Mouse (Mus musculus) neural tube, embryonic 14.5 days (tissue): ENCODE data around the gene Cdkn1a. TPM values are rescaled to one million over a fixed set of nuclear protein-coding genes. Genes with fewer than 3 reads are reported as not detected.

ENCODE experiments used
- ATAC-seq: fragments of 200-750 bp; cut with Nextera tagmentation; 2 replicates; pipeline ENCODE4 v1.8.0; 2017; ENCODE audit warnings: low read depth, mild to moderate bottlenecking, moderate TSS enrichment, moderate library complexity
- H3K27ac ChIP-seq: fragments of 300-500 bp; sonication (generic); 2 replicates; pipeline ENCODE4 v1.5.1; 2014; ENCODE audit warnings: low read depth, mild to moderate bottlenecking, control low read depth, low read length, moderate library complexity, mixed read lengths
- H3K27me3 ChIP-seq: fragments of 300-500 bp; sonication (generic); 2 replicates; pipeline ENCODE4 v1.6.1; 2014; ENCODE audit warnings: low read length; ENCODE audit not compliant: control insufficient read depth, insufficient read depth
- H3K36me3 ChIP-seq: fragments of 300-500 bp; sonication (generic); 2 replicates; pipeline ENCODE4 v1.6.1; 2014; ENCODE audit warnings: low read length, mixed read lengths; ENCODE audit not compliant: control insufficient read depth, insufficient read depth
- H3K4me1 ChIP-seq: fragments of 300-500 bp; sonication (generic); 2 replicates; pipeline ENCODE4 v1.6.1; 2014; ENCODE audit warnings: low read length; ENCODE audit not compliant: control insufficient read depth, insufficient read depth
- H3K4me2 ChIP-seq: fragments of 300-500 bp; sonication (generic); 2 replicates; pipeline ENCODE4 v1.6.1; 2014; ENCODE audit warnings: mild to moderate bottlenecking, low read depth, low read length, control low read depth
- H3K4me3 ChIP-seq: fragments of 300-500 bp; sonication (generic); 2 replicates; pipeline ENCODE4 v1.5.1; 2014; ENCODE audit warnings: low read depth, low read length, control low read depth, mixed read lengths
- H3K9ac ChIP-seq: fragments of 300-500 bp; sonication (generic); replicated peaks from 2 replicates; pipeline ENCODE4 v1.6.1; 2014; ENCODE audit warnings: low read depth, mild to moderate bottlenecking, control low read depth, low read length, mixed read lengths
- H3K9me3 ChIP-seq: fragments of 300-500 bp; sonication (generic); 2 replicates; pipeline ENCODE4 v1.6.1; 2016; ENCODE audit warnings: low read length; ENCODE audit not compliant: control insufficient read depth
- WGBS: fragments of 180-500 bp; shearing (Covaris S2); extraction: QIAGEN DNeasy Blood & Tissue Kit; methylation state at CpG from one replicate; pipeline ENCODE4 v1.1.7; 2014; 5-methylcytosine and 5-hydroxymethylcytosine counted together
- polyA plus RNA-seq: library from polyadenylated mRNA; unstranded; fragments of >200 nt; fragmentation: Nextera tagmentation; extraction: Ambion mirVana; gene quantifications from 2 replicates; pipeline ENCODE4 v1.2.1, GENCODE M21; 2014

The Cdkn1a gene
- polyA plus RNA-seq, 1 experiment from 2014 or later: 81.1 TPM

DNA sequence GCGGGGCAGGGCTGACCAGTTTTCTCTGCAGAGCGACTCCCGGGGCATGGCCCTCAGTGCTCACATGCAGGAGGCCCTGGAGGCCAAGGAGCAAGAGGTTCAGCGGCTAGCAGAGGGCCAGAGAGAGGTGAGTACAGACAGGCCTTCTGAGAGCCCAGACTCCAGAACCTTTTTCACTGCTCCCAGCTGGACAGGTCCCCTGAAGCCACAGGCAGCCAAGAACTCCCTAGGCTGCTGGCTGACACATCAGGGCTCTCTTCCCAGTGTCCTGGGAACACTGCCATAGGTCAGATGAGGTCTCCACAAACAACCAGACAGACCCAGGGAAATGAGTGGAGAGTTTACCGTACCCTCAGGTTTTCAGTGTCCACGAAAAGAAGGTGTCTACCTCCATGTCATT, 45.5 kb downstream of the Cdkn1a start:
- Histone ChIP-seq H3K4me3 (no peak overlapping the region), H3K9me3 (no peaks in the 10 kb centered on the region), H3K4me2 (no peak overlapping the region), H3K27ac (no peak overlapping the region), H3K9ac (no peak overlapping the region), H3K27me3 (no peaks in the 10 kb centered on the region), H3K4me1 (no peaks in the 10 kb centered on the region), H3K36me3 (no peaks in the 10 kb centered on the region)
- WGBS: 65% methylated on average over 6 of the region's 6 CpGs
- no peak for ATAC-seq

DNA sequence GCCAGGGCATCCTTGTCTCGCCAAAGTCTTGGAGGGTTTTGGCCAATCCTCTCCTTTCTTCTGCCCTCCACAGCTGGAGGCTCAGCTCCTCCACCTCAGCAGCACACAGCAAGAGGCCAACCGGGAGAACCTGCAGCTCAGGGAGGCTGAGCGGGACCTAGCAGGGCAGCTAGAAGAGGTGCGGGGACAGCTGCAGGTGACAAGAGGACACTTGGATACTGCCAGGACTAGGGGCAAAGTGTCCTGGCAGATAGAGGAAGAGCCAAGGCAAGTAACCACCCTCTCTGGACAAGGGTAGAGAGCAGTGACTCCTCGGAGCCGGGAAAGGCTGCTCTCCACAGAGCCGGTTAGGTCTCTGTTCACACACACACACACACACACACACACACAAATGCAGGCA, 47.1 kb downstream of the Cdkn1a start:
- 84% methylated on average over 7 of the region's 7 CpGs for WGBS

GRCm38 (mm10) chr17:29141577-29141976, 50.8 kb downstream of the Cdkn1a start:
- no peaks in the 10 kb centered on the region for H3K36me3 ChIP-seq
- H3K9ac ChIP-seq: no peak overlapping the region
- H3K4me2 ChIP-seq: no peak overlapping the region
- no peaks in the 10 kb centered on the region for H3K27me3 ChIP-seq
- WGBS: 87% methylated on average over 3 of the region's 3 CpGs
- no peak for ATAC-seq
- H3K4me1 ChIP-seq: no peaks in the 10 kb centered on the region
- no peaks in the 10 kb centered on the region for H3K9me3 ChIP-seq
- no peak overlapping the region for H3K4me3 ChIP-seq
- H3K27ac ChIP-seq: no peak overlapping the region

More for the DNA sequence above, 47.1 kb downstream of the Cdkn1a start:
- H3K9me3 ChIP-seq: no peaks in the 10 kb centered on the region
- H3K4me3 ChIP-seq: no peak overlapping the region
- no peak for ATAC-seq
- H3K27ac ChIP-seq: no peak overlapping the region
- H3K4me2 ChIP-seq: no peak overlapping the region
- no peaks in the 10 kb centered on the region for H3K4me1 ChIP-seq
- H3K27me3 ChIP-seq: no peaks in the 10 kb centered on the region
- no peaks in the 10 kb centered on the region for H3K36me3 ChIP-seq
- H3K9ac ChIP-seq: no peak overlapping the region

DNA sequence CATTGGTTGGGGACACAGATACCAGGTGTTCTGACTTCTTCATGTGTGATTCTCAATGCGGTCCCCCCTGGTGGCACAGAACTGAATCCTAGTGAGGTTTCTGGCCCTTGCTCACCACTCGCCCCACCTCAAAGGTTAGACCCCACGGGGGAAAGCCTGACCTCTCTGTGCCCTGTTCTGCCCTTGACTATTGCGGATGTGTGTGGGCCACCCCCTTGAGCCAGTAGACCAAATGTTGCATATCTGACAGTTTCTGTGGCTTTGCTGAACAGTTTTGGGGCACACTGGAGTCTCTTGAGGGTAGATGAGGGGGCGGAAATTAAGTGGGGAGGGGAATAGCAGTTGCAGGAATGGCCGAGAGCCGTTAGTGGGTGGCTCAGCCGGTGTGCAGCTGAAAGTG, 52.5 kb downstream of the Cdkn1a start:
- H3K4me3 ChIP-seq: no peak overlapping the region
- 86% methylated on average over 8 of the region's 8 CpGs for WGBS
- no peak overlapping the region for H3K4me2 ChIP-seq
- H3K9me3 ChIP-seq: no peaks in the 10 kb centered on the region
- no peaks in the 10 kb centered on the region for H3K27me3 ChIP-seq
- H3K27ac ChIP-seq: no peak overlapping the region
- no peaks in the 10 kb centered on the region for H3K36me3 ChIP-seq
- no peak overlapping the region for H3K9ac ChIP-seq
- H3K4me1 ChIP-seq: no peaks in the 10 kb centered on the region
- ATAC-seq: no peak

DNA sequence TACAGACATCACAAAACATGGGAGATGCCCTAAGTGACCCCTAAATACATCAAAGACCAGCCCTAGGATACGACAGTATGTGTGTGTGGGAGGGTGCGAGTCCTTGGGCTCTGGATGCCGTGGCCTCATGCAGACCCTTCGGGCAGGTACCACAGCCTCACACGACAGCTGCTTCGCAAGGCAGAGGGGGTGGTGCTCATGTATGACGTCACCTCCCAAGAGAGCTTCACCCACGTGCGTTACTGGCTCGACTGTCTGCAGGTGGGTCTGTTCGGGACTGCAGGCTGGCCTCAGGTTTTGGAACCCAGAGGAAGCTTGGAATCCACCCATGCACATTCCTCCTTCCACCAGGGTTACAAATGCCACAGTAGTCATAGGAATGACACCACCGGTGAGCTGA, 54.3 kb downstream of the Cdkn1a start:
- no peaks in the 10 kb centered on the region for H3K4me1 ChIP-seq
- no peaks in the 10 kb centered on the region for H3K36me3 ChIP-seq
- H3K4me3 ChIP-seq: no peak overlapping the region
- no peaks in the 10 kb centered on the region for H3K9me3 ChIP-seq
- H3K27me3 ChIP-seq: no peaks in the 10 kb centered on the region
- H3K9ac ChIP-seq: no peak overlapping the region
- 96% methylated on average over 12 of the region's 12 CpGs for WGBS
- no peak overlapping the region for H3K4me2 ChIP-seq
- H3K27ac ChIP-seq: no peak overlapping the region
- ATAC-seq: no peak

DNA sequence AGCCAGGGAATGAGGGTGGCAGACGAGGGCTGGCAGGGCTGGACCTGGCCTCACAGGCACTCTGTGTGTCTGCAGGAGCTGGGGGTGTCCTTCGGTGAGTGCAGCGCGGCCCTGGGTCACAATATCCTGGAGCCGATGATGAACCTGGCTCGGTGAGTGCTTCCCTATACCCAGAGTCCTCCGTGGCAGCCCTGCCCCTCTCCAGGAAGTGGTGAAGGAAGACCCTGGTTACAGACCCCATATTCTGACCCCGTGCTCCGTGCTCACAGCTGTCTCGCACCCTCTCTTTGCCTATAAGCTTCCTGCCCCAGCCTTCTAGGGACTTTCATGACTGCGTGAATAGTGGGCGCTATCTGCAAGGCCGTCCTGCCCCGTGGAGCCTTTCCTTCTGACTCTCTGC, 56.5 kb downstream of the Cdkn1a start:
- H3K27me3 ChIP-seq: no peaks in the 10 kb centered on the region
- H3K4me1 ChIP-seq: no peaks in the 10 kb centered on the region
- 84% methylated on average over 14 of the region's 14 CpGs for WGBS
- no peak for ATAC-seq
- H3K9me3 ChIP-seq: no peaks in the 10 kb centered on the region
- no peak overlapping the region for H3K9ac ChIP-seq
- H3K27ac ChIP-seq: no peak overlapping the region
- H3K36me3 ChIP-seq: no peaks in the 10 kb centered on the region
- H3K4me2 ChIP-seq: no peak overlapping the region
- H3K4me3 ChIP-seq: no peak overlapping the region

- H3K36me3 ChIP-seq: no peaks in the 10 kb centered on the region
- H3K4me3 ChIP-seq: no peak overlapping the region
- no peak for ATAC-seq
- H3K4me1 ChIP-seq: no peaks in the 10 kb centered on the region
- H3K9me3 ChIP-seq: no peaks in the 10 kb centered on the region
- H3K27me3 ChIP-seq: no peaks in the 10 kb centered on the region
- H3K27ac ChIP-seq: no peak overlapping the region
- no peak overlapping the region for H3K9ac ChIP-seq
- WGBS: 75% methylated on average over 6 of the region's 6 CpGs
- H3K4me2 ChIP-seq: no peak overlapping the region
Measured at GRCm38 (mm10) chr17:29147773-29148172, 57.0 kb downstream of the Cdkn1a start.

DNA sequence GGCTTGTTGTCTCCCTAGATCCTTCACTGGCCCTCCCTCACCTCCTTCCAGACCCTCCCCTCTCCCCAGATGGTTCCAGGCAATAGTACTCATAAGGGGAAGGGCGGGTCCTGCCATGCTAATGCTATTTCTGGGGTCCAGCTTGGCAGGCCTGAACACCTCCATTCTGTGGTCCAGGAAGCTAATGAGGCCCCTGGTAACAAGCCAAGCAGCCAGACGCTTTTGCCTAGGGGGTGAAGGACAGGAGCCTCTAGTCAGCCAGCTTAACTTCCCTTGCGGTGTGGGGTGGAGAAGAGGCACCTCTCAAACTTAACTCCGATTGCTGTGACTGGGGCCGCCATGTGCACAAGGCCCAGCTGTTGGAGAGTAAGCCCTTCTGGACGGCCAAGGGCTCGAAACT, 59.0 kb downstream of the Cdkn1a start:
- Histone ChIP-seq H3K9ac (no peak overlapping the region), H3K36me3 (no peaks in the 10 kb centered on the region), H3K4me1 (no peaks in the 10 kb centered on the region), H3K9me3 (no peaks in the 10 kb centered on the region), H3K27ac (no peak overlapping the region), H3K4me3 (no peak overlapping the region), H3K27me3 (no peaks in the 10 kb centered on the region), H3K4me2 (no peak overlapping the region)
- ATAC-seq: no peak
- WGBS: 76% methylated on average over 7 of the region's 7 CpGs
